Mouse (Mus musculus): Measurements from ENCODE around the gene Srprb.

Gene Srprb

DNA sequence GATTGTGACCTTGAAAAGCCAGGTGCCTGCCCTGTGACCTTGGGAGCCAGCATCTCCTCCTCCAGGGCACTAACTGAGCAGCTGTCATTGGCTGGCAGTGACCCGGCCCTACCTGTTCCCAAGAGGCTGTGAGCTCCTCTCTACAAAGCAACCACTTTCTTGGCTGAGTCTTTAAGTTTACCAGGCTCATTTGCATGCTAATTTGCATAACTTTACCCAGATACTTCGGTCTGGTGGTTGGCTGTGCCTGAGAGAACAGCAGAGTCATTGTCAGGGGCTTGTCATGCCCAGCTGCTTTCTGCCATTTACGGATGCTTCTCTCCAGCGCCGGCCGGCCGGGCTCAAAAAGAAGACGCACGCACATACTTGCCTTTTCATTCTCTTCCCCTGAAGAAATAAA is 55.2 kb downstream of the Srprb start:
- no peak for DNase-seq (ENCODE audit: low read depth)

DNA sequence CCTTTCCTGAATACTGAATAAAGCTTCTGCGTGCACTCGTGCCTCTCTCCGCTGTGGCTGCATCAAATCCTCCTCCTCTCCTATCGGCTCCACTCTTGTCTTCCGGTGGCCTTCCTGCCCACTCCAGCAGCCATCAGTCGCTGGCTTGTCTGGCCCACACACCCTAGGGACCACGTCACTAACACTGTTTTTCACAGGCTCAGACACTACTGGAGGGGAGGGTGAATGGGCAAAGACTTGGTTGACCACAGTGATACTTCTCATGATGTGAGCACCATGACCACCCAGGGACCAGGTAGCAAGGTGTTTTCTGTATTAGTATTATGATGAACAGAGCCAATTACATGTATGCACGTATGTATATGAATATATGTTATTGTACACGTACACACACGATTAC is 55.7 kb downstream of the Srprb start:
- no peak for DNase-seq (ENCODE audit: low read depth)

DNA sequence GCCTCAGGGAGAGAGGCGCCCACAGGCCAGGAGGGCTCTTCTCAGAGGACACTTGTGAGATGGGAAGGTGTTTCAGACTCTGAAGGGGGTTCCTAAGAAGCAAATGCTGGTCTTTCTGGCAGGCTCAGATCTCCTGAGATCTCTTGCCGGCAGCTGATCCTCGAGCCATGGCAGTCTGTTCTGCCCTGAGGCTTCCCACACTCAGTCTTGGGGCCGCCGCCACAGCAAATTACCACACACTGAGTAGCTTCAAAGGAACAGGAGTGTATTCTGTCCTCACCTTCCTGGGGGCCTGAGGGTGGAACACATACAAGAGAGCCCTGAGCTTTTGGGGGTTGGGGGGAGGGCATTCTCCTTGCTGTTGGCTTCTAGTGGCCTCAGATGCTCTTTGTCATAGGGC is 56.6 kb downstream of the Srprb start:
- DNase-seq (ENCODE audit: low read depth), result no peak

DNA sequence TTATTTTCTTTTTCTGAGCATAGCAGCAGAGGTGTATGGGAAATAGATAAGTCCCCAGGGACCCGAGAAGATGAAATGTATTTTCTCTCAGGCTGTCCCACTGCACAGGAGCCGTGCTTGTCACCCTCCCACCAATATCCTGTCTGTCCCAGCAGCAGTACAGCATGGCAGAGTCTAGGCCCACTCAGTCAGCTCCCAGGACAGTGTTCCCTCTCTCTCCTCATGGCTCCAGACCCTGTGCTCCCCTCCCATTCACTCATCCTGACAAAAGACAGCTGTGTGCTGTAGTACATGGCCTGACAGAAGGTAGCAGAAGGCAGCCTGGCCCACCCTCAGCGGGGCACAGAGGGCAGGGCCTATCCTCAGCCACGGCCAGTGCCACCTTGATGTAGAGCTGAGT is 58.1 kb downstream of the Srprb start:
- DNase-seq (ENCODE audit: low read depth), result no peak

DNA sequence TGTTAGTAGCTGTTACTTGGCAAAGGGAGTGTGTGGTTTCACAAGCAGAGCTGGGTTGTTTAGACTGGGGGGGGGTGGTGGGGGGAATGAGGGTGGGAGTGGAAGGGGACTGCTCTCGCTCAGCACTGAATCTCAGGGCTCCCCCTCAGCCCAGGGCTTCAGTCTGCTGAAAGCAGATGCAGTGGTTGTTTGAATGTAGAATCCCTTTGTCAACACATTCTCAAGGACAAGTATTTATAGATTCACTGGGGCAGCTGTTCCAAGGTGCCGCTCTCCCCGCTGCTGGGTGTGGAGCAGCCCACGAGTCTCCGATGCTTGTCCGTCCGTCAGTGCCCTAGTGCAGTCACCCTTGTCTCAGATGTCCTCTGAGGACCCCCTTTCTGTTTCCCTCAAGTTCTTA is 60.7 kb downstream of the Srprb start:
- DNase-seq (ENCODE audit: low read depth), result no peak

DNA sequence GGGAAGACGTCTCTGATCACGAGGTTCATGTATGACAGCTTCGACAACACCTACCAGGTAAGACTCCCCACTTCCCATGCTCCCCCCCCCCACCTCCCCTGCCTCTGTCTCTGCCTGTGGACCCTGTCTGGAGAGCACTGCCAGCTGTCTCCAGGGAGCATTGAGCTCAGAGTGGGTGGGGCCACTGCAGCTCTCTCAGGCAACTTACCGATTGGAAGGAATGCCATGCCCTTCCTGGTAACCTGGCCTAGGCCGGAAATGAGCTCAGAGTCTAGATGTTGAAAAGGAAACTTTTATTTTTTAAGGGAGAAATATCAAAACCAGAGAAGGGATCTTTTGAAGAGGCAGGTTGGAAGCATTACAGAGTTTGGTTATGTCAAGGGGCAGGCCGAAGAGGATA is 61.6 kb downstream of the Srprb start:
- no peak for DNase-seq (ENCODE audit: low read depth)

DNA sequence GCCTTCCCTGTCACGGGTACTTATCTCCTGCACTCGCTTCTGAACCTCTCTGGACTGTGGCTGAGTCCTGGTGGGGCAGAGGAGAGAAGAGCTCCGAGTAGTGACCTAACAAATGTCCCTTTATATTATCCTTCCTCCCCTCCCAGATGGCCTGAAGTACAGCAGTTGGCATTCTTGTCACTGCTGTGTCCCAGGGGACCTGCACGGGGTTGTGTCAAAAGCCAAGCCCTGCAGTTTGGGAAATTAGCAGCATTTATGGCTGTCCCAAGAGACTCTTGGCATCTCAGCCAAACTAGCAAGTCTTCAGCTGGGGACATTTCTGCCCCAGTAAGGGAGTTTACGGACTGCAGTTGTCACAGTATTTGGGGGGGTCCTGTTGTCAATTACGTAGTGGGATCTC is 62.5 kb downstream of the Srprb start:
- DNase-seq (ENCODE audit: low read depth), result no peak
